Mouse (Mus musculus) thymus, adult 2 months (tissue): Measurements from ENCODE around the gene Csnk1e. TPM values are rescaled to one million over a fixed set of nuclear protein-coding genes. Genes with fewer than 3 reads are reported as not detected.

Experiments
- DNase-seq: peaks from one replicate; pipeline ENCODE4 v3.0.0; 2021
- H3K27ac ChIP-seq: fragments of 200-500 bp; 2 replicates; pipeline ENCODE4 v1.5.1; 2012; ENCODE audit warnings: low read length, control low read depth; ENCODE audit not compliant: control insufficient read depth, insufficient read depth
- H3K27me3 ChIP-seq: fragments of 200-500 bp; 2 replicates; pipeline ENCODE4 v1.6.1; 2012; ENCODE audit warnings: mild to moderate bottlenecking, low read length, moderate library complexity, mixed read lengths; ENCODE audit not compliant: control insufficient read depth, insufficient read depth
- H3K36me3 ChIP-seq: fragments of 200-500 bp; 2 replicates; pipeline ENCODE4 v1.6.1; 2012; ENCODE audit warnings: mild to moderate bottlenecking, low read length, moderate library complexity; ENCODE audit not compliant: control insufficient read depth, insufficient read depth
- H3K4me1 ChIP-seq: fragments of 200-500 bp; replicated peaks from 2 replicates; pipeline ENCODE4 v1.6.1; 2012; ENCODE audit warnings: low read length; ENCODE audit not compliant: control insufficient read depth, insufficient read depth
- H3K4me3 ChIP-seq: fragments of 200-500 bp; 2 replicates; pipeline ENCODE4 v1.5.1; 2012; ENCODE audit warnings: mild to moderate bottlenecking, low read length, control low read depth, moderate library complexity; ENCODE audit not compliant: control insufficient read depth, insufficient read depth
- CTCF ChIP-seq: fragments of 200-500 bp; IDR thresholded peaks from 2 replicates; pipeline ENCODE4 v1.5.1; 2012; ENCODE audit warnings: mild to moderate bottlenecking, control low read depth, low read length, moderate library complexity, borderline replicate concordance; ENCODE audit not compliant: control insufficient read depth, poor library complexity, insufficient read depth; ENCODE audit errors: extremely low read depth
- POLR2A ChIP-seq: fragments of 200-500 bp; IDR thresholded peaks from 2 replicates; pipeline ENCODE4 v1.6.1; 2012; ENCODE audit warnings: mild to moderate bottlenecking, low read length, control low read depth, moderate library complexity; ENCODE audit not compliant: control insufficient read depth, poor library complexity, insufficient read depth; ENCODE audit errors: extremely low read depth
- WGBS: fragments of 180-500 bp; shearing (Covaris S2); methylation state at CpG from one replicate; pipeline ENCODE4 v1.1.7; 2018; 5-methylcytosine and 5-hydroxymethylcytosine counted together
- polyA plus RNA-seq: library from polyadenylated mRNA; depleted of rRNA; stranded (reverse); fragments of >200 nt; gene quantifications from 2 replicates; pipeline ENCODE4 v1.2.3, GENCODE M21; 2012

Gene Csnk1e
- polyA plus RNA-seq, 1 experiment: 155 TPM

DNA sequence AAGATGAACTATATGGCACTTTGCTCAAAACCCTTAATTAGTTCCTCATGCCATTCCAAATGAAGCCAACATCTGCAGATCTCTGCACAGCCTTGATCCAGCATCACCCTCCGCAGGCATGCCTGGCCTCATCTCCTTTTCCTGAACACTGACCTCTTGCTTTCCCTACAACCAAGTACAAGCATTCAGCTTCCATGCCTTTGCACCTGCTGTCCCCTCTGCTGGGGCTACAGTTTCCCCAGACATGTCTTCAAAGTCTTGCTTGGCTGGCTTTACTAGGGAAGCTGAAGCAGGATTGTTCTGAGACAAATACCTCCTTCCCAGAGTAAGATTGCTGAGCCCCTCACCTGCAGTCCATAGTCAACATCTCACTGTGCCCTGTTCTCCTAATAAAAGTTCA, 51.1 kb downstream of the Csnk1e start:
- no peak overlapping the region for H3K4me3 ChIP-seq
- WGBS: 89% methylated on average over 1 of the region's 1 CpGs
- TF ChIP-seq POLR2A (no peak), CTCF (no peak)
- peaks cover 65% of the 10 kb centered on the region for H3K4me1 ChIP-seq
- no peak overlapping the region for H3K27ac ChIP-seq
- DNase-seq: no peak
- no peaks in the 10 kb centered on the region for H3K36me3 ChIP-seq
- H3K27me3 ChIP-seq: no peaks in the 10 kb centered on the region

GRCm38 (mm10) chr15:79403763-79404210, 51.6 kb downstream of the Csnk1e start:
- Histone ChIP-seq H3K4me1 (peaks cover 60% of the 10 kb centered on the region), H3K27me3 (no peaks in the 10 kb centered on the region), H3K27ac (peak overlapping the region; percentile 9), H3K36me3 (no peaks in the 10 kb centered on the region), H3K4me3 (peak overlapping the region; percentile 60)
- no peak for DNase-seq
- WGBS: 22% methylated on average over 9 of the region's 9 CpGs
- TF ChIP-seq POLR2A (no peak), CTCF (no peak)

- peak; percentile 88 for DNase-seq
- H3K4me1 ChIP-seq: peaks cover 56% of the 10 kb centered on the region
- peak within 1 kb of the TSS; percentile 60 for H3K4me3 ChIP-seq
- TF ChIP-seq CTCF: no peak; the same call in 1 of the 2 replicates
- peak; percentile 88 for TF ChIP-seq POLR2A
- WGBS: 1% methylated on average over 88 of the region's 90 CpGs
- H3K27me3 ChIP-seq: no peaks in the 10 kb centered on the region
- no peaks in the 10 kb centered on the region for H3K36me3 ChIP-seq
- H3K27ac ChIP-seq: peak within 1 kb of the TSS; percentile 9
Observed at GRCm38 (mm10) chr15:79402836-79403762, 52.3 kb downstream of the Csnk1e start, which contains the start of gene Tmem184b. Gene Tmem184b (minus strand): TSS chr15:79403569.

DNA sequence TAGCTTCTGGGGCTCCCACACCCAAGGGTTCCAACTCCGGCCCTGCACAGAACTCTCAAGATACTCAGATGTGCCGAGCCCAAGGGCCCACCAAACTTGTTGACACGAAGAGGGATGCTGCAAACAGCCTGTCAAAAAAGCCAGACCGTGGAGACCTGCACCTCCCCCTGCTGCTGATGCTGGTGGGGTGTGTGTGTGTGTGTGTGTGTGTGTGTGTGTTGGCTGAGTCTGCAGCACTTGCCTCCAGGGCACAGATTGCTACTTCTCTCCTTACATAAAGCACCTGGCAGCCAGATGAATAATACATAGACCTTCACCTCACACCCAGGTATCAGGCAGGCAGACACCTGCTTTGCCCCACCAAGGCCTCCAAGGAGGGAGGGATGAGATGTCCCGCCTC, 53.2 kb downstream of the Csnk1e start:
- DNase-seq: no peak
- no peak overlapping the region for H3K27ac ChIP-seq
- H3K27me3 ChIP-seq: no peaks in the 10 kb centered on the region
- peaks cover 54% of the 10 kb centered on the region for H3K4me1 ChIP-seq
- H3K36me3 ChIP-seq: no peaks in the 10 kb centered on the region
- no peak for TF ChIP-seq POLR2A
- no peak for TF ChIP-seq CTCF
- peak overlapping the region; percentile 60 for H3K4me3 ChIP-seq
- WGBS: 42% methylated on average over 5 of the region's 5 CpGs

DNA sequence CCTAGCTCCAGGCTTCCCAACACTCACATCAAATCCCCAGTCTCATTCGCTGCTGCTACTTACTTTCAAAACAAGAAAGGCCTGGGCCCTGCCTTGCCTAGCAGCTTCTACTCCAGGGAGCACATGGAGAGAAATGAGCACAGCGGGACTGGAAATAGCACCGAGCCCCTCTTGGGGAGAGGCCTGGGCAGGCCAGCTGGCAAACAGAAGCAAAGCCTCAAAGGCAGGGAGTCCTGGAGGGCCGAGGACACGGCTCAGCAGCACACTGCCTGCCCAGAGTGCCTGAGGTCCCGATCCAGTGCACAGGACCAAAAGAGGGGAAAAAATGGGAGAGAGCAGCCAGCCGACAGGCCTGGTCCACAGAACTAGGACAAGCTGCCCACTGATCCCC, 54.4 kb downstream of the Csnk1e start:
- Histone ChIP-seq H3K4me1 (peaks cover 47% of the 10 kb centered on the region), H3K27me3 (no peaks in the 10 kb centered on the region), H3K4me3 (no peak overlapping the region), H3K36me3 (no peaks in the 10 kb centered on the region), H3K27ac (no peak overlapping the region)
- no peak for DNase-seq
- WGBS: 91% methylated on average over 7 of the region's 7 CpGs
- TF ChIP-seq POLR2A (no peak), CTCF (no peak)

DNA sequence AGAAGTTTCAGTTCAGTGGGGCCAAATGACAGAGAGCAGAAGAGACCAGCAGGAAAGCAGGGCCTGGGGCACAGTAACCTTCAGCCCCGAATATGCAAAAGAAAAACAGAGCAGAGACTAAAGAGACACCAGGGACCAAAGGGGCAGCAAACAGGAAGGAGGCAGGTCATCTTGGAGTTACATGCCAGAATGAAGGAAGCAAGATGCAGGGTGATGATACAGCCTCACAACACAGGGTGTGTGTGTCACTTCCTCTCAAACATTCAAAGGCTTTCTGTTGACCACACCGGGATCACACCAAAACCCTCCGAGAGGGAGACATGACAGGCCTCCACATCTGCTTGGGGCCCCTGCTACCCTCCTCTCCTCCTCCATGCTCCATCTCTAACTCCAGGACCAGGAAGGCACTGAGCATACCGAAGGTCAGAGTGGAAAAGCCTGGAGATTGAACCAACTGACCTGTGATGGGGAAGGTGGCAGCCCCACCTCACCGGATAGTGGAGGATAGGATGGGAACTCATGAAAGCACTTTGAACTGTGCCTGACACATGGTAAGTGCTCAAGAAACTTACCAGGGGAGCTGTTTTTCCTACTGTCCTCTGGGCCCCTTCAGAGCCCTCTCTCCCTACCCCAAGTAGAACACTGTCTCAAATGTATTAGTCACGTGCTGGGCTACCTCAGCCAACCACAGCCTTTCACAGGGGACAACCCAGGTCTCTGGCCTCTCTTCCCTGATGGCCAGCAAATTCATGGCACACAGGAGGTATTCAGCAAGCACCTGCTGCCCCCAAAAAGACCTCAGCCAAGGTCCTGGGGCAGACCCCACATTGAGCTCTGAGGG, 55.0 kb downstream of the Csnk1e start:
- 46% methylated on average over 6 of the region's 6 CpGs for WGBS
- no peak for DNase-seq

More for the DNA sequence above, 55.0 kb downstream of the Csnk1e start:
- TF ChIP-seq POLR2A: no peak
- H3K27ac ChIP-seq: no peak overlapping the region
- no peaks in the 10 kb centered on the region for H3K27me3 ChIP-seq
- H3K4me1 ChIP-seq: peaks cover 45% of the 10 kb centered on the region
- H3K4me3 ChIP-seq: no peak overlapping the region
- no peaks in the 10 kb centered on the region for H3K36me3 ChIP-seq
